Mouse (Mus musculus) kidney, adult 8-10 months (tissue): ENCODE measurements around the gene Cyp2d11.
A peak's percentile ranks its signal among the peaks of the same experiment; 100 is the strongest.

ENCODE experiments used
- DNase-seq, 2 experiments: peaks; one replicate each; pipeline ENCODE4 v3.0.0; 2022

Cyp2d11 gene

DNA sequence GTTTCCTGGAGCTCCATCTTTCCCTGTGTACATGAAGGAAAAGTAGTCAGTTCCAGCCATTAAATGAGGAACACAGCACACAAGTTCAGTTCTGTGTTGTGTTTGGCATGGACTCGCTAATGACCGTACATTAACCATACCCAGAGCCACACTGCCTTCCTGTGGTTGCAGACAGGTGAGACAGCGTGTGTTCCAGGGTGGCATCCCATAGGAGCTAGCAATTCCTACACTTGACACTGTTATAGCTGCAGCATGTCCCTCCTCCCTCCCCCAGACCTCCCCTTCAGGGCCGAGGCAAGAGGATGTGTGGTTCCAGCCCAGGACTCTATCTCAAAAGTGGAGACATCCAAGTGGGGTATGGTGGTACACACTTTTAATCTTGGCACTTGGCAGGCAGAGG, 43.5 kb downstream of the Cyp2d11 start:
- DNase-seq, result no peak

DNA sequence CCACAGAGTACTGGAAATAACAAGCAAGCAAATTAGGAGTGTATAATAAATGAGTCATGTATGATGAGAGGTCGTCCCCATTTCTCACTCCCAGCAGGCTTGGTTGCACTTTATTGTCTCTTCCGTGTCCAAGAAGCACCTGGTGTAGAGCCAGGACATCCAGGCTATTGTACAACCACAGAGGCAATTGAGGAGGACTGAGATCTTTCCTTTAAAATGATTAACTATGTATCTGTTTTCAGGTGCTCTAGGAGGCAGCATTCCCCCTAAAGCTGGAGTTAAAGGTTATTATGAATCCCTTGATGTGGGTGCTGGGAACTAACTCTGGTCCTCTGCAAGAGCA, 44.9 kb downstream of the Cyp2d11 start:
- no peak for DNase-seq

DNA sequence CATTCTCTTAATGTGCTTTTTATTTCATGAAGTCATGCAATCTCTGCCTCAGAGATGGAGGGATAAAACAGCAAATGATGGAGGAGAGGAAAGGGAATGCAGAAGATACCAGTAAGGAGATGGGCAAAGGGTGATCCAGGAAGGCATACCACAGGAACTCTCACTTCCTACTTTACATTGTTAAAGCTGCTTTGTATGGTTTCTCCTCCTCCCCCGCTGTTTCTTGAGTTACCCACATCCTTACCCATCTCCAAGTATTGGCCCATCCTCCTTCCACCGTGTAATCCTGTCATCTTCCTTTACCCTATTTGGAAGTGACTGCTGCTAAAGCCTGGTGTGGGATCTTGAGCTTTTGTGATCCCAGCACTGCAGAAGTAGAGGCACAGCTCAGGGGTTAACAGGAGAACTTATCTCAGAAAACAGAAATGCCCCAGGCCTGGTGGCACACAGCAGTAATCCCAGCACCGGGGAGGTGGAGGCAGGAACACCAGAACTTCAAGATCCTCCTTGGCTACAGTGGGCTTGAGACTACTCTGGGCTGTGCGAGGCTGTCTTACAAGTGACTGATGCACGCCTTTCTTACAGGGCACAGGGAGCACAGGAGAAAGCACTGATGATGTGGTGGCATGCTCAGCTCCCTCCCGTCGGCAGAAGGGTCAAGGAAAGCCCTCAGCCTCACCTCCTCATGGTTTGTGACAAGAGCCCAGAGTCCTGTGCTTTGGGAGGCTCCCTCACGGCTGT, 45.4 kb downstream of the Cyp2d11 start:
- no peak for DNase-seq

DNA sequence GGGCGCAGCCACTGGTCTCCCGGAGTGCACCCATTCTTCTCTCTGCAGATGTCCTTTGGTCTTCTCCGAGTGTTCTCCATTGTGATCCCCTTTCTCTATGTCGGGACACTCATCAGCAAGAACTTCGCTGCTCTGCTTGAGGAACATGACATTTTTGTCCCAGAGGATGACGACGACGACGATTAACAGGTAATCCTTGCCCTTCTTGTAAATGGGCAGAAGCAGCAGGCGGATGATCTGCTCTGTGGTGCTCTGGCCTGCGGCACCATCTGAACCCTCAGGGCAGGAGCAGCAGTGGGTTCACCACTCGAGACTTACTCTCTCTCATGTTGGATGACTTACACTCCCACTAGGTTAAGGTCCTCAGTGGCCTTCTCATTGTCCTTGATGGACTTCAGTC, 46.0 kb downstream of the Cyp2d11 start:
- no peak for DNase-seq

DNA sequence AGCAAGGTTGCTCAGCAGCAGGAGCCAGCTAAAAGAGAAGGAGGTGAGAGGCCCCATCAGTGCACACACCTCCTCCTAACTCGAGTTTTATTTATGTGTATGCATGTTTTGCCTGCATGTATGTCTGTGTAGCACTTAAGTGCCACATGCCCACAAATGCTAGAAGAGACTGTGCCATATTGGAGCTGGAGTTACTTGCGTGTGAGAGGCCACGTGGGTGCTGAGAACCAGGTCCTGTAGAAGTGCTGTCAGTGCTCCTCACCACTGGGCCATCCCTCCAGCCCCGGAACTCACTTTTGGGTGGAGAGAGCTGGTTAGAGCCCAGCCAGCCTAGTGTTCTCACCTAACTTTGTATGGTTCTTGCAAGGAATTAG, 46.5 kb downstream of the Cyp2d11 start:
- no peak for DNase-seq

DNA sequence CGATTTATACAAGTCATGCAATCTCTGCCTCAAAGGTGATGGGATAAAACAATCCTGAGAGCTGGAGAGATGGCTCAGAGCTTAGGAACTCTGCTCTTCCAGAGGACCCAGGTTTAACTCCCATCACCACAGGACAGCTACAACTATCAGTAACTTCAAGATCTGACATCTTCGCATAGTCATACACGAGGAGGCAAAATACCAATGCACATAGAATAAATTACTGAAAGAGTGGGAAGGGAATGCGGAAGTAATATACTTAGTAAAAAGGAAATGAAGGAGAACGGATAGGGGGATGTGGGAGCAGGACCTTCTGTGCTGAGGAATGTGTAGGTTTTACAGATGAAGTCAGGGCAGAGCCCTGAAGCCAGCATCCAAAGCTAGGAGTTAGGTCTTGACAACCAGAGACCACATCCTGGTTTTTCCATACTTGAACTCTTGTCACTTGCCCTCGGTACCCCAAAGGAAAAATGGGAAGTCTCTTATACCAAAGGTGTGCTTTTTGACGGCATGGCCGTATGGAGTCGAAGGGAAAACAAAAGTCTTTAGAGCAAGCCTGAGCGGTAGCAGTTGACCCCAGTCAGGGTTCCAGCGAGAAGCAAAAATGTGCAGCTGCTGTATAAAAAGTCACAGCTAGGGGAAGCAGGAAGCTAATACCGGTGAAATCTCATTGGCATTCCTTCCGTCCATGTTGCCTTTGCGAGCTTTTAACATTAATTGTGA, 47.1 kb downstream of the Cyp2d11 start:
- DNase-seq, result no peak

DNA sequence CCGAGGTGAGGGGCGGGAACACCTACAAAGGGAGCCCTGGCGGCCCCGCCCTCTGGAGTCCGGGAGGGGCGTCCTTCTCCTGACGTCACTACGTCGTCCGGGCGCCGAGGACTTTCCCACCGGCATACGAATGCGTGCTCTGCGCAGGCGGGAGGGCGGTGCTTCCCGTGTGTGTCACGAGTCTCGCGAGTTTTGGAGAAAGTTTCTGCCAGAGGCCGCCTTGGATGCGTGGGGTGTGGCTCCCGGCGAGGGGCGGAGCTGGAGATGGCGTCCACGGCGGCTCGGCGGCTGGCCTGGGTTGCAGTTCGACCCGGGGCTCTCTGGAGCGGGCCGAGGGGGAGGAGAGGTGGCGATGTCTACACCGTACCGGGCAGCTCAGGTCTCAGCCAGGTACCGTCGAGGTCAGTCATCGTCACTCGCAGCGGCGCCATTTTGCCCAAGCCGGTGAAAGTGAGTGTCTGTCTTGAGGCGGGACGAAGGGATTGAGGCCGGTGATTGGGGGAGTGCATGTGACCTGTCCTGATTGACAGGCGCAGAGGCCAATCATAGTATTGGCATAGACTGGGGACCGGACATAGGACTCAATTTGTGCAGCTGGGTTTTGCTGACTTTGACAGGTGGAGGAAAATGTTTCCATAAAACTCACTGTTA, 47.9 kb downstream of the Cyp2d11 start:
- peak; percentile 98 for DNase-seq

DNA sequence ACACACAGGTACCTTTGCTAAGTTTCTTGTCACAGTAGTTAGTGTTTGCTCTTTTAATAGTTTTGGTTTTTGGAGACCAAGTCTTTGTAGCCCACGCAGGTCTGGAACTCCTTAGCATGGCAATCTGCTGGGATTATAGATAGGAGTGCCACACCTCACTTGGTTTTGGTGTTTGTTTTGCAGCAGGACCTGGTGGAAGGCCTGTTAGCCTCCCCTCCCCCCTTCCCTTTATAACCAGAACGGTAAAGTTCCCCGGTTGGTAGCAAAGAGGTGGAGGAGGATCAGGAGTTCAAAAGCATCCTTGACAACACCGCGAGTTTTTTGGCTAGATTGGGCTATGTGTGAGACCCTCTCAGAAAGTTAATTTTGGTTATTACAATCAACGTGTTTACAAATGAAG, 48.9 kb downstream of the Cyp2d11 start:
- no peak for DNase-seq

DNA sequence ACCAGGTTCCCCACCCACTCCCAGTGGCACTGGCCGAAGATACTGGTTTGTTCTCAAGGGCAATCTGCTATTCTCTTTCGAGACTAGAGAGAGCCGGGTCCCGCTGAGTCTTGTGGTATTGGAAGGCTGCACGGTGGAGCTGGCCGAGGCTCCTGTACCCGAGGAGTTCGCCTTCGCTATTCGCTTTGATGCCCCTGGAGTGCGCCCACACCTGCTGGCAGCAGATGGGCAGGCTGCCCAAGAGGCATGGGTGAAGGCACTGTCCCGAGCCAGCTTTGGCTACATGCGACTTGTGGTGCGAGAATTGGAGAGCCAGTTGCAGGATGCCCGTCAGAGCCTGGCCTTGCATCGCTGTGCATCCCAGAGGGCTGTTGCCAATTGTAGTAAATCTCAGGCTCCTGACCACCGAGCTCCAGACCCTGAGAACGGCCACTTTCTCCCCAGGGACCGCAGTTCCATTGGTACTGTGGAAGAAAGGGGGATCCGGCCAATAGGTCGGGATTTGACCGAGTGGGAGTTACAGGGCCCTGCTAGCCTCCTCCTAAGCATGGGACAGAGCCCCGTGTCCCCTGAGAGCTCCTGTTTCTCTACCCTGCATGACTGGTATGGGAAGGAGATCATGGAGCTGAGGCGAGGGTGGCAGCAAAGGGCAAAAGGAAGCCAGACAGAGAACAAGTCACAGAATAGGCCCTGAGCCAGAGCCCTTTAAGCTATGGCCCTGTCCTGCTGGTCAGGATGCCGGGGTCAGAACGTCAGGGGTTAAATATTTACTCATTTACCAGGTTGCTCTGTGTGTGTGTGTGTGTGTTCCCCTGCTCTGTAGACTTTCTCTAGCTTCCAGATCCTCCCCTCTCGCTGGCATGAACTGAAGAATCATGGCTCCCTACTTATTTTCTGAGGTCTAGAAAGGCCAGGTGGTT, 50.2 kb downstream of the Cyp2d11 start:
- peak; percentile 73 to 81 for DNase-seq

DNA sequence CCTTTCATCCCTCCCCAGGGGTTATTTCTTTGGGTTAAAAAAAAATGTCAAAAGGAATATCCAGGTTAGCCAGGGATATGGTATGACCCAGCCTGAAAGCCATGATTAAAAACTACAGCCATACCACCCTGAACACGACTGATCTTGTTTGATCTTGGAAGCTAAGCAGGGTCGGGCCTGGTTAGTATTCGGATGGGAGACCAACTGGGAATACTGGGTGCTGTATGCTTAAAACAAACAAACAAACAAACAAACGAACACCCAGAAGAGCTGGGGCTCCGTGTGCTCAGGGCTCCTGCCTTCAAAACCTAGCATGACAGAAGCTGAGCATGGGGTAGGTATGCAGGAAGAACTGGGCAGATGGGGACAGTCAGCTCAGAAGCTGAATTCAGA, 51.3 kb downstream of the Cyp2d11 start:
- no peak for DNase-seq

DNA sequence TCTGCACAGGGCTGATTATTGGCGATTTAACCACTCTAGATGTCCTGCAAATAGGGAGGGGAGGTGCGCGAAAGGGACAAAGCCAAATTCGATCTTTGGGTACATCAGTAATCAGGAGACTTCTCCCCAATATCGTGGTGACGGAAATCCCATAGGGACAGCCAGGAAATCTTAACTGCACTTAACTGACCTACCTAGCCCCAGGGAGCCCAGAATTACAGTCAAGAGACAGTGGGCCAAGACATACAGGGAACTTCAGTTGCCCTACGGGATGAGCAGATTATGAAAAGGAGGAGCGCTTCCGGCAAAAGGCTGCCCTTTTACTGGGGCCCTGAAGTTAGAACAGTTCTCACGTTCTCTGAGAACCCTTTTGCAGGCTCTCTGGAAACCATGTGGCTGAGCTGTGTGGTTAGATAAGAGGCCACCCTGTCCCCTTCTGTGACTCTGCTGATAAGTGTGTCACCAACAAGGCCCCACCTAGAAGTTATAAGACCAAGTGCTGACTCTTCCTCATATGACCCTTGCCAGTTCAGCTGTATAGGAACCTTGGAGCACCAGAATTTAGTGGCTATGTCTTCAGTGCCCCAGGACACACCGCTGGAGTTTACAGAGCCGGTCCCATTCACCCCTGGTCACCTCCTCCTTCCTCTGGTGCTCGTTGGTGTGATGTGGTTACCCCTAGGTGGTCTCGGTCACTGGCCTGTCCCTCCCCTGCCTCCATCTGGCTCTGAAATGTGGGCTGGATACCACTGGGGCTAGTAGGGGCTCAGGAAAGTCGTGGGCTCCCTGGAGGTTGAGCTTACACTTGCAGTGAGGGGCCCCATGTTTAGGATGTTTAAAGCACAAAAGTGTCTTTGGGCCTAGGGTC, 51.9 kb downstream of the Cyp2d11 start:
- DNase-seq, result no peak

DNA sequence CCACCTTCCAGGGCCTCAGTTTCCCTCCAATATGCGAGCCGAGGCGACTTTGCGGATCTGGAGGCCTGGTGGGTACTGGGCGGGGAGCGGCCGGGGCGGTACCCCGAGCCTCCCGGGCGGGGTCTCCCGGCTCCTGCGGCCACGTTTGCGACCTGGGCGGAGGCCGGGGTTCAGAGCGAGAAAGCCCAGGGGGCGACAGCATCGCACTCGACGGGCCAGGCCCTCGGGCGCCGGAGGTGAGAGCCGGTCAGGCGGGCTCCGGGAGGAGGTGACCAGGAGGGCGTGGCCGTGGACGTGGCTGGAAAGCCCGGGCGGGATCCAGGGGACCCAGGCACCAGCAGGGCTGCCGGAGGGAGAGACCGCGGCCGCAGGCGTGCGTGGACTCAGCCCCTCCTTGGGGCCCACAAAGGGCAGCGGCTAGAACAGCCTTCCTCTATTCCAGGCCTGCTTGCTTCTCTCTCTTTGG, 52.8 kb downstream of the Cyp2d11 start:
- DNase-seq, result no peak

DNA sequence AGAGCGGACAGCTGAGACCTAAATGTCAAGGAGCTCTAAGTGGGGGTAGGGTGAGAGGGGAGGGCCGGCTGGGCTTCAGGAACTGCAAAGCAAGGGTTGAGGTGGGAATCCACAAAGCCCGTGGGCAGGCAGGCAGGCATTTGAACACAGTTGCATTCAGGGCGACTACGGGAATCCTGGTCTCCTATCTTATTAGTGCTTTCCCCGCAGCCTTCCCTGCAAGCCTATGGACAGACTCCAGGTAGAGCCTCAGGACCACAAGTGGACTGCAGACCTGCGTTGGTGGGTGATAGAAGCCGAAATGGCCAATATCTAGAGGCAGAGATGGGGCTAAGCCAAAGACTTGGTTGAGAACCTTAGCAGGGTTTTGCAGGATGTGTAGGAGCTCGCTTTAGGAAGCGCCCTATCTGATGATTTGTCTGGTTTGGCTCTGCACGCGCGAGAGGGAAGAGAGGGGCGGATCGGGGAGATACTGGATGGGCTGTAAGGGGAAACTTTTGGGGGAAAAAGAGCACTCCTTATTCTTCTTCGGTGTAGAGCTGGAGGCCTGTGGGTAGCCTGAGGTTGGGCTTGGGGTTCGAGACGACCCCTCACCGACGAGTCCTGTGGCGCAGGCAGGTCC, 53.3 kb downstream of the Cyp2d11 start:
- DNase-seq, result no peak

DNA sequence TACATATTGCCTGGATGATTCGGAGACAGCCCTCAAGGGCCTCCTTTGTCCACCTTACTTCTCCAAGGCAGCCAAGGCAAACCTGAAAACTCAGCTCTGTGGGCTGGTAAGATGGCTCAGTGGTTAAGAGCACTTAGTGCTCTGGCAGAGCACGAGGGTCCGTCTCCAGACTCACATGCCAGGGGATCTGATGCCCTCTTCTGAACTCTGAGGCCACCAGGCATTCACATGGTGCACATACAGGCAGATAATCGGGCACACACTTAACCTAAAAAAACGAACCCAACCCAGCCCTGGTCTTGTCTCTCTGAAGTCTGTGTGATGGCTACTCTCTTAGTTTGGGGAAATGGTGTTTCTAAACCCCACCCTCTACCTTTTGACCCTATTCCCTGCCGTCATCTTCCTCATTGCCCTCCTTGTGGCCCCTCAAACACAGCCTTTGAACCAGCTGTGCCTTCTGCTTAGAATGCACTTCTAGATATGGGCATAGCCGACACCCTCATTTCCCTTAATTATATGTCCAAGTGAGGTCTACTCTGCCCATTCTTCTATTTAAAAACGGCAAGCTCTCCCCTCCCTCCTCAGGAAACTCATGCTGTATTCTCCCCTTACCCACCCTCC, 54.1 kb downstream of the Cyp2d11 start:
- no peak for DNase-seq
